Mouse (Mus musculus) hindbrain, embryonic 15.5 days (tissue): ENCODE data around the gene Prkaca. TPM values are rescaled to one million over a fixed set of nuclear protein-coding genes. Genes with fewer than 3 reads are reported as not detected.
"Not testable (repeated sequence)": the region's sequence is repeated elsewhere in the genome, so short reads cannot be mapped to it uniquely, and the experiment has no call there.

Source experiments
- ATAC-seq: fragments of 200-750 bp; cut with Nextera tagmentation; 2 replicates; pipeline ENCODE4 v1.8.0; 2017; ENCODE audit warnings: low read depth, moderate number of reproducible peaks, moderate TSS enrichment; ENCODE audit not compliant: low FRiP score
- H3K27ac ChIP-seq: fragments of 300-500 bp; sonication (generic); replicated peaks from 2 replicates; pipeline ENCODE4 v1.5.1; 2015; ENCODE audit warnings: mild to moderate bottlenecking, inconsistent platforms
- H3K27me3 ChIP-seq: fragments of 300-500 bp; sonication (generic); 2 replicates; pipeline ENCODE4 v1.6.1; 2015; ENCODE audit warnings: control low read depth, inconsistent platforms
- H3K36me3 ChIP-seq: fragments of 300-500 bp; sonication (generic); 2 replicates; pipeline ENCODE4 v1.6.1; 2015; ENCODE audit warnings: control low read depth, inconsistent platforms
- H3K4me1 ChIP-seq: fragments of 300-500 bp; sonication (generic); replicated peaks from 2 replicates; pipeline ENCODE4 v1.6.1; 2015; ENCODE audit warnings: control low read depth, inconsistent platforms
- H3K4me2 ChIP-seq: fragments of 300-500 bp; sonication (generic); 2 replicates; pipeline ENCODE4 v1.6.1; 2015; ENCODE audit warnings: moderate library complexity, mild to moderate bottlenecking, inconsistent platforms
- H3K4me3 ChIP-seq: fragments of 300-500 bp; sonication (generic); 2 replicates; pipeline ENCODE4 v1.5.1; 2015; ENCODE audit warnings: mild to moderate bottlenecking, inconsistent platforms
- H3K9ac ChIP-seq: fragments of 300-500 bp; sonication (generic); 2 replicates; pipeline ENCODE4 v1.6.1; 2015; ENCODE audit warnings: inconsistent platforms
- H3K9me3 ChIP-seq: fragments of 300-500 bp; sonication (generic); 2 replicates; pipeline ENCODE4 v1.6.1; 2016; ENCODE audit warnings: control low read depth, inconsistent platforms
- WGBS: fragments of 180-500 bp; shearing (Covaris S2); methylation state at CpG from one replicate; pipeline ENCODE4 v1.1.7; 2015; 5-methylcytosine and 5-hydroxymethylcytosine counted together
- polyA plus RNA-seq: library from polyadenylated mRNA; unstranded; fragments of >200 nt; fragmentation: Nextera tagmentation; extraction: Ambion mirVana; gene quantifications from 2 replicates; pipeline ENCODE4 v1.2.1, GENCODE M21; 2015

The Prkaca gene
- polyA plus RNA-seq, 1 experiment from 2014 or later: 250 TPM

DNA sequence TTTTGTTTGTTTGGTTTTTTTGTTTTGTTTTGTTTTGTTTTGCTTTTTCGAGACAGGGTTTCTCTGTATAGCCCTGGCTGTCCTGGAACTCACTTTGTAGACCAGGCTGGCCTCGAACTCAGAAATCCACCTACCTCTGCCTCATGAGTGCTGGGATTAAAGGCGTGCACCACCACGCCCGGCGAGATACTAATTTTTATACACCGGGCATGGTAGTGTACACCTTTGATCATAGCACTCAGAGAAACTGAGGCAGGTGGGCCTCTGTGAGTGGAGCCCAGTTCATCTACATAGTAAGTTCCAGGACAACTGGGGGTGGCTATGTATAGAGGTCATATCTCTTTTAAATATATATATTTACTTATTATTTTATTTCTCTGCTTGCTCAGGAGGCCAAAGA is 32.7 kb downstream of the Prkaca start:
- H3K9ac ChIP-seq, H3K27ac ChIP-seq, H3K4me3 ChIP-seq, ATAC-seq, H3K9me3 ChIP-seq, H3K36me3 ChIP-seq: not testable (repeated sequence)
- Histone ChIP-seq H3K4me2 (peak overlapping the region; percentile 94; the same call in 1 of the 2 replicates), H3K4me1 (peaks cover 28% of the 10 kb centered on the region), H3K27me3 (peaks cover 21% of the 10 kb centered on the region)
- WGBS: 95% methylated on average over 7 of the region's 7 CpGs

DNA sequence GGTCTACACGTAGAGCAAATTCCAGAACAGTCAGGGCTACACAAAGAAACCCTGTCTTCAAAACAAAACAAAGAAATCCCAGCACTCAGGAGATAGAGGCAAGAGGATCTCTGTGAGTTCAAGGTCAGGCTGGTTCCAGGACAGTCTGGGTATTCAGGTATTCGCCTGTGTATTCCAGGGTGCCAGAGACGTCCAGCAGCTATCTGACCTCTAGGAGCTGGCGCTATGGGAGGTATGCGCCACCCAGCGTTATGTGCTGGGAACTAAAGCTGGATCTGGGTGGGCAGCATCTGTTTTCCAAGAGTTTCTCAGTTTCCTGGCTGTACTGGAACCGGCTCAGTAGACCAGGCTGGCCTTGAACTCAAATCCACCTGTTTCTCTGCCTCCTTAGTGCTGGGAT is 35.6 kb downstream of the Prkaca start:
- Histone ChIP-seq H3K4me3 (no peak overlapping the region), H3K27me3 (peaks cover 28% of the 10 kb centered on the region), H3K4me2 (no peak overlapping the region), H3K9ac (no peak overlapping the region), H3K9me3 (no peaks in the 10 kb centered on the region), H3K27ac (no peak overlapping the region), H3K36me3 (no peaks in the 10 kb centered on the region), H3K4me1 (peaks cover 43% of the 10 kb centered on the region)
- 28% methylated on average over 7 of the region's 7 CpGs for WGBS
- no peak for ATAC-seq

- Histone ChIP-seq H3K27ac (no peak overlapping the region), H3K9ac (no peak overlapping the region), H3K36me3 (no peaks in the 10 kb centered on the region), H3K4me3 (0 out of 2 replicates have a peak overlapping the region, but pooled peaks have one; percentile 9), H3K9me3 (no peaks in the 10 kb centered on the region), H3K4me1 (peaks cover 34% of the 10 kb centered on the region), H3K4me2 (peak overlapping the region; percentile 29; the same call in 1 of the 2 replicates), H3K27me3 (peaks cover 34% of the 10 kb centered on the region)
- ATAC-seq: peak; percentile 33; the same call in 1 of the 2 replicates
- under 1% methylated on average over 11 of the region's 11 CpGs for WGBS
Measured at GRCm38 (mm10) chr8:84009876-84010275, 37.1 kb downstream of the Prkaca start.

- Histone ChIP-seq H3K4me3 (peak overlapping the region; percentile 48), H3K27ac (no peak overlapping the region), H3K4me1 (peaks cover 28% of the 10 kb centered on the region), H3K9ac (peak overlapping the region; percentile 58), H3K36me3 (no peaks in the 10 kb centered on the region), H3K27me3 (peaks cover 34% of the 10 kb centered on the region), H3K4me2 (peak overlapping the region; percentile 99), H3K9me3 (no peaks in the 10 kb centered on the region)
- peak; percentile 61 for ATAC-seq
- 2% methylated on average over 81 of the region's 83 CpGs for WGBS
Measured at GRCm38 (mm10) chr8:84010625-84011611, 38.1 kb downstream of the Prkaca start.

GRCm38 (mm10) chr8:84011705-84012498 is 39.1 kb downstream of the Prkaca start, which contains the start of gene 2210011C24Rik:
2210011C24Rik (minus strand) TSS chr8:84012171.
- ATAC-seq: no peak
- peaks cover 28% of the 10 kb centered on the region for H3K4me1 ChIP-seq
- 1% methylated on average over 45 of the region's 45 CpGs for WGBS

DNA sequence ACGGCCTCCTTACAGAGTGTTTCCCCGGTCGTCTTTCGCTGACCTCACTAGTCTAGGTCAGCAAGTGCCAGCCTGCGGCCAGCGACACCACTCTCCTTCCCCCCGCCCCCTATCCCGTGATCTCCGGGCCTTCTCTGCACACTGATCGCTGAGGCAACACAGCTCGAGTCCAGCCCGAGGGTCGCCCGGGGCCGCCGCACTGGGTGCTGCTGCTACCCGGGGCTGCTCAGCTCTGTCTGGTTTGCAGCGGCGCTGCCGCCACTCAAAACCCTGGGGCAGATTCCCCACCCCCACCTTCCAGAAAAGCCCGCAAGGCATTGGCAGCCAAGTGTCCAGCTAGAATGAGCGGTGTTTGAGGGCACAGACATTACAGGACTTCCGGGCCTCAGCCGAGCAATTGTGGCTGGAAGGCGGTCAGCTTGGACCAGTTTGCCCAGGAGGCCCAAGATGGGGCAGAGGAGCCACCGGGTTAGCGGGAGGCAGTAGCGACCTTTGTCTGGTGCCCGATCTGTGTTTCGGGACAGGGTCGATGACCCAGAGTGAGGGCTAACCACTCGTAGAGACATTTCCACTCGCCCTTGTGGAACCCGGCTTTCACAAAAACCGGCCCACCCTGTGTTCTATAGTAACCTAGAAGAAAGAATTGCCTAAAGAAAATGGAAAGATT is 39.8 kb downstream of the Prkaca start:
- Histone ChIP-seq H3K27me3 (peaks cover 34% of the 10 kb centered on the region), H3K9me3 (no peaks in the 10 kb centered on the region), H3K9ac (no peak overlapping the region), H3K36me3 (no peaks in the 10 kb centered on the region), H3K27ac (no peak overlapping the region), H3K4me2 (peak overlapping the region; percentile 99), H3K4me1 (peaks cover 28% of the 10 kb centered on the region), H3K4me3 (peak overlapping the region; percentile 48)
- no peak for ATAC-seq
- 8% methylated on average over 35 of the region's 35 CpGs for WGBS

More at GRCm38 (mm10) chr8:84011705-84012498, 39.1 kb downstream of the Prkaca start, which contains the start of gene 2210011C24Rik:
- Histone ChIP-seq H3K9me3 (no peaks in the 10 kb centered on the region), H3K27me3 (peaks cover 34% of the 10 kb centered on the region), H3K9ac (peak within 1 kb of the TSS; percentile 58), H3K36me3 (no peaks in the 10 kb centered on the region), H3K27ac (no peak within 1 kb of the TSS), H3K4me2 (peak within 1 kb of the TSS; percentile 99), H3K4me3 (peak within 1 kb of the TSS; percentile 48)

DNA sequence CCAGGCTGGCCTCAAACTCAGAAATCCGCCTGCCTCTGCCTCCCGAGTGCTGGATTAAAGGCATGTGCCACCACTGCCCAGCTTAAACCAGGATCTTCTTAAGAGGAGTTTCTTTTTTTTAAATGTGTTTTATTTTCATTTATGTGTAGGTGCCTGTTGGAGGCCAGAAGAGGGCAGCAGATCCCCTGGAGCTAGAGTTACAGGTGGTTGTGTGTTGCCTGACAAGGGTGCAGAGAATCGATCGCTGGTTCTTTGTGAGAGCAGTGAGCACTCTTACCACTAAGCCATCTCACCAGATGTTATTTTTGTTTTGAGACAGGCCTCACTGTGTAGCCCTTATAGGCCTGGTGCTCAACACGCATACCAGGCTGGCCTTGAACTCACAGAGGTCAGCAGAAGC is 43.0 kb downstream of the Prkaca start:
- peaks cover 30% of the 10 kb centered on the region for H3K27me3 ChIP-seq
- WGBS: 94% methylated on average over 5 of the region's 5 CpGs
- no peak overlapping the region for H3K9ac ChIP-seq
- no peaks in the 10 kb centered on the region for H3K9me3 ChIP-seq
- ATAC-seq: no peak
- H3K4me1 ChIP-seq: peaks cover 18% of the 10 kb centered on the region
- no peak overlapping the region for H3K4me3 ChIP-seq
- H3K36me3 ChIP-seq: no peaks in the 10 kb centered on the region
- H3K4me2 ChIP-seq: no peak overlapping the region
- no peak overlapping the region for H3K27ac ChIP-seq

GRCm38 (mm10) chr8:84019738-84020137 is 46.9 kb downstream of the Prkaca start:
- no peaks in the 10 kb centered on the region for H3K9me3 ChIP-seq
- no peak overlapping the region for H3K9ac ChIP-seq
- H3K27ac ChIP-seq: no peak overlapping the region
- H3K36me3 ChIP-seq: no peaks in the 10 kb centered on the region
- H3K4me2 ChIP-seq: no peak overlapping the region
- H3K4me3 ChIP-seq: no peak overlapping the region
- H3K27me3 ChIP-seq: peaks cover 20% of the 10 kb centered on the region; the same call in 1 of the 2 replicates
- no peak for ATAC-seq
- H3K4me1 ChIP-seq: no peaks in the 10 kb centered on the region
- 83% methylated on average over 9 of the region's 9 CpGs for WGBS

- WGBS: 7% methylated on average over 18 of the region's 18 CpGs
- peak within 1 kb of the TSS; percentile 6; the same call in 1 of the 2 replicates for H3K4me2 ChIP-seq
- H3K27ac ChIP-seq: no peak within 1 kb of the TSS
- no peaks in the 10 kb centered on the region for H3K9me3 ChIP-seq
- peaks cover 20% of the 10 kb centered on the region for H3K27me3 ChIP-seq
- no peak within 1 kb of the TSS for H3K9ac ChIP-seq
- no peak within 1 kb of the TSS for H3K4me3 ChIP-seq
- H3K36me3 ChIP-seq: no peaks in the 10 kb centered on the region
- peaks cover 7% of the 10 kb centered on the region for H3K4me1 ChIP-seq
- no peak for ATAC-seq
Measured at GRCm38 (mm10) chr8:84021096-84021495, 48.3 kb downstream of the Prkaca start, which contains the start of gene Palm3. Palm3 (plus strand) TSS chr8:84021471.

- Histone ChIP-seq H3K36me3 (no peaks in the 10 kb centered on the region), H3K9ac (no peak overlapping the region), H3K4me1 (peaks cover 9% of the 10 kb centered on the region), H3K4me3 (no peak overlapping the region), H3K9me3 (no peaks in the 10 kb centered on the region), H3K27ac (no peak overlapping the region), H3K4me2 (peak overlapping the region; percentile 6; the same call in 1 of the 2 replicates), H3K27me3 (peaks cover 22% of the 10 kb centered on the region)
- ATAC-seq: no peak
- WGBS: 41% methylated on average over 12 of the region's 12 CpGs
Measured at GRCm38 (mm10) chr8:84021569-84021968, 48.8 kb downstream of the Prkaca start.

DNA sequence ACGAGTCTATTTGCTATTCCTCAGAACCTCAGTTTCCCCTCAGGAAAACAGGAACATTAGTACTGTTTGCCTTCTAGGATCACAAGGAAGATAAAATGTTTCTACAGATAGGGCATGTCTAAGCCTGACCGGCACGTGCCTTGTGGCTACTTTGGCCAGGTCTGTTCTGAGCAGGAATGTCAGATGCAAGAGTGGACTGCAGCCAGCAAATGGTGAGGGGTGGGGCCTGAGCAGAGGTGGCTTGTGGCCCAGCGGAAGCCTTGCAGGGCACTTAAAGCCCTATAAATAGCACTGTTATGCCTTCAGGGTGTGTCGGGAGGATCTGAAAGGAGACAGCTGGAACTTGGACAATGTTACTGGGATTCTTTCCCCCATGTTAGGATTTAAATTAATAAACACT is 50.3 kb downstream of the Prkaca start:
- Histone ChIP-seq H3K27ac (no peak overlapping the region), H3K36me3 (no peaks in the 10 kb centered on the region), H3K4me3 (no peak overlapping the region), H3K4me2 (no peak overlapping the region), H3K27me3 (peaks cover 32% of the 10 kb centered on the region), H3K9me3 (no peaks in the 10 kb centered on the region), H3K9ac (no peak overlapping the region), H3K4me1 (peaks cover 9% of the 10 kb centered on the region)
- ATAC-seq: no peak
- WGBS: 62% methylated on average over 5 of the region's 5 CpGs
